Mouse (Mus musculus): ENCODE measurements around the gene Ascl4. TPM values are rescaled to one million over a fixed set of nuclear protein-coding genes. Genes with fewer than 3 reads are reported as not detected.

The Ascl4 gene
- total and polyA plus RNA-seq, 2 experiments = 0.04 TPM; not detected in 1

- TF ChIP-seq CTCF (IDR thresholded peaks at IDR 0.05; ENCODE audit: low read depth, low read length) (no peak), POLR2A (IDR thresholded peaks at IDR 0.05; ENCODE audit: extremely low read depth, insufficient read depth, low read length) (no peak)
- no peak overlapping the region for H3K27ac ChIP-seq (replicated peaks; ENCODE audit: insufficient read depth, low read depth, low read length)
- H3K4me3 ChIP-seq (ENCODE audit: insufficient read depth, low read depth, low read length) = no peak overlapping the region
- H3K79me2 ChIP-seq (ENCODE audit: control insufficient read depth, insufficient read depth, low read length) = no peaks in the 10 kb centered on the region
- 82% methylated on average over 4 of the region's 4 CpGs for WGBS
- H3K27me3 ChIP-seq (ENCODE audit: control insufficient read depth, insufficient read depth, low read length) = no peaks in the 10 kb centered on the region
- no peak for DNase-seq (ENCODE audit: extremely low read depth, low read depth, low spot score)
- no peak overlapping the region for H3K9ac ChIP-seq (ENCODE audit: low read depth, low read length)
- H3K36me3 ChIP-seq (ENCODE audit: control insufficient read depth, insufficient read depth, low read length) = no peaks in the 10 kb centered on the region
- no peaks in the 10 kb centered on the region for H3K4me1 ChIP-seq (ENCODE audit: control insufficient read depth, insufficient read depth, low read length)
Measured at GRCm38 (mm10) chr10:85972915-85973314, 45.4 kb downstream of the Ascl4 start.

- Histone ChIP-seq H3K27ac (replicated peaks; ENCODE audit: insufficient read depth, low read depth, low read length) (no peak overlapping the region), H3K9ac (ENCODE audit: low read depth, low read length) (no peak overlapping the region), H3K4me3 (ENCODE audit: insufficient read depth, low read depth, low read length) (no peak overlapping the region), H3K36me3 (ENCODE audit: control insufficient read depth, insufficient read depth, low read length) (no peaks in the 10 kb centered on the region), H3K79me2 (ENCODE audit: control insufficient read depth, insufficient read depth, low read length) (no peaks in the 10 kb centered on the region), H3K27me3 (ENCODE audit: control insufficient read depth, insufficient read depth, low read length) (no peaks in the 10 kb centered on the region), H3K4me1 (ENCODE audit: control insufficient read depth, insufficient read depth, low read length) (no peaks in the 10 kb centered on the region)
- 73% methylated on average over 6 of the region's 6 CpGs for WGBS
- DNase-seq (ENCODE audit: extremely low read depth, low read depth, low spot score) = no peak
- TF ChIP-seq CTCF (IDR thresholded peaks at IDR 0.05; ENCODE audit: low read depth, low read length) (no peak), POLR2A (IDR thresholded peaks at IDR 0.05; ENCODE audit: extremely low read depth, insufficient read depth, low read length) (no peak)
Measured at GRCm38 (mm10) chr10:85989412-85990115, 62.1 kb downstream of the Ascl4 start.

- no peak overlapping the region for H3K4me3 ChIP-seq (ENCODE audit: insufficient read depth, low read depth, low read length)
Measured at GRCm38 (mm10) chr10:85992412-85992811, 64.9 kb downstream of the Ascl4 start.

GRCm38 (mm10) chr10:85993836-85994235, 66.4 kb downstream of the Ascl4 start:
- no peak for DNase-seq (ENCODE audit: extremely low read depth, low read depth, low spot score)
- WGBS = 90% methylated on average over 9 of the region's 9 CpGs
- H3K36me3 ChIP-seq (ENCODE audit: control insufficient read depth, insufficient read depth, low read length) = no peaks in the 10 kb centered on the region
- H3K27ac ChIP-seq (replicated peaks; ENCODE audit: insufficient read depth, low read depth, low read length) = no peak overlapping the region
- no peak overlapping the region for H3K9ac ChIP-seq (ENCODE audit: low read depth, low read length)
- no peaks in the 10 kb centered on the region for H3K79me2 ChIP-seq (ENCODE audit: control insufficient read depth, insufficient read depth, low read length)
- TF ChIP-seq CTCF (IDR thresholded peaks at IDR 0.05; ENCODE audit: low read depth, low read length) (no peak), POLR2A (IDR thresholded peaks at IDR 0.05; ENCODE audit: extremely low read depth, insufficient read depth, low read length) (no peak)
- no peaks in the 10 kb centered on the region for H3K27me3 ChIP-seq (ENCODE audit: control insufficient read depth, insufficient read depth, low read length)
- no peak overlapping the region for H3K4me3 ChIP-seq (ENCODE audit: insufficient read depth, low read depth, low read length)
- no peaks in the 10 kb centered on the region for H3K4me1 ChIP-seq (ENCODE audit: control insufficient read depth, insufficient read depth, low read length)

More at GRCm38 (mm10) chr10:85992412-85992811, 64.9 kb downstream of the Ascl4 start:
- DNase-seq (ENCODE audit: extremely low read depth, low read depth, low spot score) = no peak
- no peak overlapping the region for H3K27ac ChIP-seq (replicated peaks; ENCODE audit: insufficient read depth, low read depth, low read length)
- no peaks in the 10 kb centered on the region for H3K36me3 ChIP-seq (ENCODE audit: control insufficient read depth, insufficient read depth, low read length)
- H3K4me1 ChIP-seq (ENCODE audit: control insufficient read depth, insufficient read depth, low read length) = no peaks in the 10 kb centered on the region
- no peaks in the 10 kb centered on the region for H3K79me2 ChIP-seq (ENCODE audit: control insufficient read depth, insufficient read depth, low read length)
- no peak overlapping the region for H3K9ac ChIP-seq (ENCODE audit: low read depth, low read length)
- H3K27me3 ChIP-seq (ENCODE audit: control insufficient read depth, insufficient read depth, low read length) = no peaks in the 10 kb centered on the region
- TF ChIP-seq CTCF (IDR thresholded peaks at IDR 0.05; ENCODE audit: low read depth, low read length) = no peak
- no peak for TF ChIP-seq POLR2A (IDR thresholded peaks at IDR 0.05; ENCODE audit: extremely low read depth, insufficient read depth, low read length)
- 77% methylated on average over 4 of the region's 4 CpGs for WGBS

- Histone ChIP-seq H3K79me2 (ENCODE audit: control insufficient read depth, insufficient read depth, low read length) (no peaks in the 10 kb centered on the region), H3K27ac (replicated peaks; ENCODE audit: insufficient read depth, low read depth, low read length) (no peak overlapping the region), H3K9ac (ENCODE audit: low read depth, low read length) (no peak overlapping the region), H3K27me3 (ENCODE audit: control insufficient read depth, insufficient read depth, low read length) (no peaks in the 10 kb centered on the region), H3K36me3 (ENCODE audit: control insufficient read depth, insufficient read depth, low read length) (no peaks in the 10 kb centered on the region), H3K4me3 (ENCODE audit: insufficient read depth, low read depth, low read length) (no peak overlapping the region), H3K4me1 (ENCODE audit: control insufficient read depth, insufficient read depth, low read length) (no peaks in the 10 kb centered on the region)
- 76% methylated on average over 5 of the region's 5 CpGs for WGBS
- DNase-seq (ENCODE audit: extremely low read depth, low read depth, low spot score) = no peak
- no peak for TF ChIP-seq POLR2A (IDR thresholded peaks at IDR 0.05; ENCODE audit: extremely low read depth, insufficient read depth, low read length)
- TF ChIP-seq CTCF (IDR thresholded peaks at IDR 0.05; ENCODE audit: low read depth, low read length) = no peak
Measured at GRCm38 (mm10) chr10:85994543-85995104, 67.1 kb downstream of the Ascl4 start.

Other genes starting within 250 kb of the Ascl4 start
- gene Pwp1, start 98.2 kb upstream of the Ascl4 start, total RNA-seq (2014; rRNA removed) = 12.4 and 12.8 TPM in 2 replicates
- 5.8 and 6.4 TPM in 2 replicates for gene Pwp1, start 98.2 kb upstream of the Ascl4 start, polyA plus RNA-seq (2012; rRNA removed)
- 3.7 and 5.2 TPM in 2 replicates for gene Prdm4, start 10.5 kb upstream of the Ascl4 start, total RNA-seq (2014; rRNA removed)
- 4.6 and 6.3 TPM in 2 replicates for gene Prdm4, start 10.5 kb upstream of the Ascl4 start, polyA plus RNA-seq (2012; rRNA removed)
- gene Rtcb, start 30.1 kb downstream of the Ascl4 start, total RNA-seq (2014; rRNA removed) = 64.8 and 71.1 TPM in 2 replicates
- gene Rtcb, start 30.1 kb downstream of the Ascl4 start, polyA plus RNA-seq (2012; rRNA removed) = 31.4 and 32.7 TPM in 2 replicates
- not detected in 2 replicates for gene Bpifc, start 84.2 kb downstream of the Ascl4 start, total RNA-seq (2014; rRNA removed)
- not detected in 2 replicates for gene Bpifc, start 84.2 kb downstream of the Ascl4 start, polyA plus RNA-seq (2012; rRNA removed)
- 13.0 and 14.8 TPM in 2 replicates for gene Fbxo7, start 94.3 kb downstream of the Ascl4 start, total RNA-seq (2014; rRNA removed)
- 15.3 and 19.9 TPM in 2 replicates for gene Fbxo7, start 94.3 kb downstream of the Ascl4 start, polyA plus RNA-seq (2012; rRNA removed)